Mouse (Mus musculus) liver (tissue): ENCODE results near the gene Fgfr4.
"Not testable (repeated sequence)": the region's sequence is repeated elsewhere in the genome, so short reads cannot be mapped to it uniquely, and the experiment has no call there.

Source experiments
- DNase-seq: peaks from one replicate; pipeline ENCODE4 v3.0.0-alpha.2; 2020; ENCODE audit warnings: mixed read lengths

The Fgfr4 gene

DNA sequence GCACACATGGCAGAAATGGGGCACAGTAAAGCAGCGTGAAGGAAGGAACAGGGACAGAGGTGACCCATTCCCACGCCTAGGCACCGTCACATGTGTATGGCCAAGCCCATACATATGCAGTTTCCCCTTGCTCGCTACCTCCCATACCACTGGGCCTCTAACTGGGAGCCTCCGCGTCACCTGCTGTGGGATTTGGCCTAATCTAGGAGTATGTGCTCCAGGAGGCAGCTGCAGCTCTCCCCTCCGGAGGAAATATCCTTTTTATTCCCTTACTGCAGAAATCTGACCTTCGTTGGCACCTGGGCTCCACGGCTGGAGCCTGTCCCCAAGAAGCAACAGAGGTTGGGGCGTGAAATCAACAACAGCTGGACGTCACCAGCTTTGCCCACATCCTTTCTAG, 21.9 kb downstream of the Fgfr4 start:
- no peak for DNase-seq

DNA sequence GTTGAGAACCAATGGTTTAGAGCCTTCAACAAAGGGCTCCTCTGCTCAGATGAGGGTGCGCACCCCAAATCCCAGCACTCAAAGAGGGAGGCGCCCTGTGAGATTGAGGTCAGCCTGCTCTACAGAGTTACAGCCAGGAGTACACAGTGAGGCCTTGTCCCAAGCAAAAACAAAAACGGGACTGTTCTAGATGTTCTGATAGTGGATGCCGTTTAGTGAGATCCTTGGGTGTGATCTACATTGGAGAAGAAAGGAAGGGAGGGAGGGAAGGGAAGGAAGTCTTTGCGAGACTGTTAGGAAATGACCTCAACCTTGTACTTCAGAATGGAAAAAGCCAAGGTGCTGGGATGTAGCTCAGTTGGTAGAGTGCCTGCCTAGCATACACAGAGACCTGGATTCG, 23.8 kb downstream of the Fgfr4 start:
- no peak for DNase-seq

DNA sequence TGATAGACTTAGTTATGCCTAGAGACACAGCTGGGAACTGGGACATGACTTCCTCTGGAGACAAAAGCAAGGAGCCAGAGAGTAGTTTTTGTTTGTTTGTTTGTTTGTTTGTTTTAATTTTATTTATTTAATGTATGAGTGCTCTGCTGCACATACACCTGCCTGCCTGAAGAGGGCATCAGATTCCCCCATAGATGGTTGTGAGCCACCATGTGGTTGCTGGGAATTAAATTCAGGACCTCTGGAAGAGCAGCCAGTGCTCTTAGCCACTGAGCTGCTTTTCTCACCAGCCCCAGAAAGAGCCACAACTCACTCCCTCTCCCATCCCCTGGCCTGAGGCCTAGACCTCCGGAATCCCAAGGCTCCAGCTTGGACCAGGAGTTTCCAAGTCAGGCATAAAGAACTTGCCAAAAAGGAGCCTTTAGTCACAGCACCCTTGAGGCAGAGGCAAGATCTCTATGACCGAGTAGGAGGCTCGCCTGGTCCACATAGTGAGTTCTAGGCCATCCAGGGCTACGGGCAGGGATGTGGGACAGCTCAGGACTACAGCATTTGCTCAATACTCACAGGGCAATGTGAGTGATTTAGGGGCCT, 25.6 kb downstream of the Fgfr4 start:
- DNase-seq: no peak

DNA sequence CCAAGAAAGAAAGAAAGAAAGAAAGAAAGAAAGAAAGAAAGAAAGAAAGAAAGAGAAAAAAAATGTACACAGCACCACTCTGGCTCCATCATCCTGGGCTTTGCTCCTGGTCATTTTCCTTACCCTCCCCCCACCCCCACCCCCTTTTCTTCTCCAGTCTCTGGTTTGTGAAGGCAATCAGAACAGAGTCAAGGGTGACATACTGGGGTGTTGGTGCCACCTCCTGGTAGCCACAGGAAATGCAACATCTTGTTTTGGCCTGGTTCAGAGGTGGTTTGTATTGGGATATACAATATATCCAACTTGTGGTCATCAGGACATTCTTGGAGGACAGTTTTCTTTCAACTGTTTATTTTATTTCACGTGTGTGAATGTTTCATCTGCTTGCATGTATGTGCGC, 26.1 kb downstream of the Fgfr4 start:
- DNase-seq: peak; percentile 65

DNA sequence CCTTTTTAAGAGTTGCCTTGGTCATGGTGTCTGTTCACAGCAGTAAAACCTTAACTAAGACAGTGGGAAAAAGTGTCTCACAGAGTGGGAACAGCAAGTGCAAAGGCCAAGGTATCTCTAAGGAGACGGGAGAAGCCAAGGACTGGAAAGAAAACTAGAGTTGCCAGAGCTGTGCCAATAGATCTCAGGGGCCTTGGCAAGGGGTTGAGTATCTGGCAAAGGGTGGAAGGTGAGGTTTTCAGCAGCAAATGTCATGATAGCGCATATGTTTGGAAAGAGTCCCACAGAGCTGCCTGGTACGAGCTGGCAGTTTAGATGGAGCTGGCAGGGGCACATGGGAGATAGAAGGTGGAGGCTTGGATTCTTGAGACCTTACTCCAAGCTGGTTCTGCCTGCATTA, 27.2 kb downstream of the Fgfr4 start:
- DNase-seq: no peak

DNA sequence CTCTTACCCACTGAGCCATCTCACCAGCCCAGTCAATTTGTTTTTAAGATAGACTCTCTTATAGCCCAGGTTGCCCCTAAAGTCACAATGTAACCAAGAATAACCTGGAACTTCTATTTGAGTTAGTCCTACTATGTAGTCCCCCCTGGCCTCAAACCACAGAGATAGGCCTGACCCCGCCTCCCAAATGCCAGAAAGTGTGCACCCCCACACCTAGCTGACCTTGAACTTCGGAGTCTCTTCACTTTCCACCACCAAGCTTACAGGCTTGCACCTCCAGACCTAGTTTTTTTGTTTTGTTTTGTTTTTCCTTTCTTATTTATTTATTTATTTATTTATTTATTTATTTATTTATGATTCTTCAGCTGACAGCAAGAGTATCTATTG, 29.3 kb downstream of the Fgfr4 start:
- peak; percentile 43 for DNase-seq

DNA sequence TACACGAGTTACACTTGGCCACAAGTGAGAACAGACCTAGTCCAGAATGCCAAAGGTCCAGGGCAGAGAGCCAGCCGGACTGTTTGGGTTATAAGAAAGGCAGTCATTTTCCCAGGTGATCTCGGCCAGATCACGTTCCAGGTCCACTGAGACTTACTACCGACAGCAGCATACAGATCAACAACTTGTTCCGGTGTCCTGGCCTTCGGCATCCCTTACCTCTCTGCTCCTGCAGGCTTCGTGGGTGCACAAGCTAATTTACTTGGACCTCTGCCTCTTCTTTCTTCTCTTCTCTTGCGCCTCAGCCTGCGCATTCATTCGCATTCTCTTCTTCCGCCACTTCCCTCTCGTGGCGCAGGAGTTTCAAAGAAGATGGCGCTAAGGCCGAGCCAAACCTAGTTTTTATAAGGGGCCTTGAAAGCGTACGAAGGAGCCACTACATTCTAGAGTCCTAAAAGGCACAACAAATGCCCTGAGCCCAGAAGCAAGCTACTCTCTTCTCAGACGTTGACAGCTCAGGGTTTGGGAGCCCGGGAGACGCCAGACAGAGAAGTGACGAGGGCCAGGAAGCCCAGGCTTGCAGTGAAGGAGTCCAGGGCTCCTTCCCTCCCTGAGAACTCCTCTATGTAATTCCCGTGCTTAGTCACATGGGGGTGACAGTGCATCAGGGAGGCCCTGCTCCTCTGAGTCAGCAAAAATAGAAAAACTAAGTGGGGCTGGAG, 29.9 kb downstream of the Fgfr4 start:
- DNase-seq: peak; percentile 76

DNA sequence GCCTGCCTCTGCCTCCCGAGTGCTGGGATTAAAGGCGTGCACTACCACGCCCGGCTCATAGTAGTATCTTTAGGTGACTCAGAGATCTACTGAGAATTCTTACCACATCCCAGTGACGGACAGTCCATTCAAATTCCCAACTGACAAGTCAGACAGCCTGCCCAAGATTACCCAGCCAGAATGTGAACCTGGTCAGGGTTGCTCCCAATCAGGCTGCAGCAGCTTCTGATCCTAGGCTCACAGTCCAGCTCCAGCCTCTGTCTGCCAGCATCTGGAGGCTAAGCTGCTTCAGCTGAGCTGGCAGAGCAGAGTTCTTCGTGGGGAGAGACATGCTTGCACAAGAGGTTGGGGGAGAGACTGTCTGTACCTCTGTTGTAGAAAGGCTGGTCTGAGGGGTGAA, 30.9 kb downstream of the Fgfr4 start:
- no peak for DNase-seq

DNA sequence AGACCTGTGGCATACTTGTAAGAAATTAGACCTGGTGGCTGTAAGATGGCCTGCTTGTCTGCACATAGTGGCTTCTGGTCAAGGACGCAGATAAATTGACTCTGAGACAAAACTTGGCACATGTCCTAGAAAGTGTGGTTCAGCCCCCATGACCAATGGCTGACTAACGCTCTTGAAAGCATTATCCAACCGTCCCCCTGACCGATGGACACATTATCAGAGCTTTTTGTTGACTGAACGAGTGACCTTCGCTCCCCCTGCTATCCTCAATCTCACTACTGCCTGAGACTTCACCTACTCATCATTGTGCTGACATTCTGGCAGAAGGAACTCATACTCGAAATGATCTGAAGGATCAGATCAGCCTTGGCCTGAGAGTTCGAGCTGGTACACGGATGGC, 34.6 kb downstream of the Fgfr4 start:
- DNase-seq: not testable (repeated sequence)

DNA sequence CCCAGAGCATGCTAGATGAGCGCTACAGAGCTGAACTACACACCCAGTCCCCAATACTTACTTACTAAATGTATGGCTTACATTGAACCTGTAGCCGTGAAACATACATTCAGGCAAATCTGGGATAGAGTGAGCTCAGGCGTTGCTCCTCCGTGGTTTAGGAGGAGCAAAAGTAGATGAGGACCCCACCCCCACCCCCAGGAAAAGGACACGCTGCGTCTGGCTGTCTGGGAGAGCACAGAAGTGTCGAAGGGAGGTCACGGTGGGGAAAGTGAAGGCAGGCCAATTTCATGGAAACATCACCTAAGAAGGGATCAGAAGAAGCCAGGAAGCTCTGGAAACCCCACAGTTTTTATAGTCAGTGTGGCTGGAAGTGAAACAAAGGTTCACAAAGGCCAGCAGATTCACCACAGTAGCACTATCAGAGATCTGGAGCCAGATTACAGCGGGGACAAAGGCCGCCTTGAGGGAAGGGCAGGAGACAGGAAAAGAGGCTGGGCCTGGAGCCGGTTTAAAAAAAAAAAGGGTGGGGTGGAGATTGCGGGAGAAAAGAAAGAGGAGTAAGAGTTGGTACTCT, 37.2 kb downstream of the Fgfr4 start:
- no peak for DNase-seq

DNA sequence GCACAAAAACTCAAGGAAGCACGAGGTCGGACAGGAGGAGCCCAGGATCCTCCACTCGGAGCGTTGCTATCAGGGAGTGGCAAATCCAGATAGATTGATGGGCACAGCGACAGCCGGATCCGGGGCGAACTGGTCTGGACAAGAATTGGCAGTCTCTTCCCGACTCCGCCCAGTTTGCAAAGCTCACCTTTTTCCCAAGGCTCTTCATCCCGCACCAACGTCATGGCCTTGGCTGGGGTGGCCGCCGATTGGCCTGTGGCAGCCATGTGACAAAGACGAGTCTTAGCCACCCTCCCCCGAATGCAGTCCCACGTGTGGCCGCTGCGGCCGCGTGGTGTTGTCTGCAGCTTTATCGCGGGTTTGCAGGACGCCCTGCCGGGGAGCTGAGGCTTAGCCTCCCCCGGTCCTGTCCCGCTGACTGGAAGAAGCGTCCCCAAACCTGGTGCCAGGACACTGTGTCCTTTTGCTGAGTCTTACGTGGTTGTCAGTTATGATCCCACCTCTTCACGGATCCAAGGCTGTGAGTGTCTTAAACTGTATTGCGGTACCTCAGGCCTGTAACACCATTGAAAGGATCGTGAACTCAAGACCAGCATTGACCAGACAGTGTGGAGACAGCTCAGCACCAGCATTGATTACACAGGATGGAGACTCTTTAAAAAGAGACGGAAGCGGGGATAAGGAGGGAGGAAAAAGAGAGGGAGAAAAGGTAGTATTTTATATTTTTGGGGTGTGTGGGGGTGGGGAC, 37.9 kb downstream of the Fgfr4 start:
- DNase-seq: peak; percentile 96

DNA sequence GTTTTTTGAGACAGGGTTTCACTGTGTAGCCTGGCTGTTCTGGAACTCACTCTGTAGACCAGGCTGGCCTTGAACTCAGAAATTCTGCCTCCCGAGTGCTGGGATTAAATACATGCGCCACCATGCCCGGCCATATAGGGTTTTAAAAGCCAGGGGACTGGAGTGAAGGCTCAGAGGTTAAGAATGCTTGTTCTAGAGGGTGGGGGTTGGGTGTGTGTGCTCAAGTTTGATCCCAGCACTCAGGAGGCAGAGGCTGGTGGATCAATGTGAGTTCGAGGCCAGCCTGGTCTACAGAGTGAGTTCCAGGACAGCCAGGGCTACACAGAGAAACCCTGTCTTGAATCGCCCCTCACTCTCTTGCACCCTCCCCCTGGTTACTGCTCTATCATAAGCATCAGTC, 39.1 kb downstream of the Fgfr4 start:
- no peak for DNase-seq

DNA sequence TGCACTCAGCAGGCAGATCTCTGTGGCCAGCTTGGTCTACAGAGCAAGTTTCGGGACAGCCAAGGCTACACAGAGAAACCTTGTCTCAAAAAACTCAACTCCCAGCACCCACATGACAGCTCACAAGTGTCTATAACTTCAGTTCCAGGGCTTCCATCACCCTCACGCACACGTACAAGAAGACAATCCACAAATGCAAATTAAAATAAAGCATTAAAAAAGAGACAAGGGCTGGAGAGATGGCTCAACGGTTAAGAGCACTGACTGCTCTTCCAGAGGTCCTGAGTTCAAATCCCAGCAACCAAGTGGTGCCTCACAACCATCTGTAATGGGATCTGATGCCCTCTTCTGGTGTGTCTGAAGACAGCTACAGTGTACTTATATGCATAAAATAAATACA, 50.3 kb downstream of the Fgfr4 start:
- DNase-seq: not testable (repeated sequence)

DNA sequence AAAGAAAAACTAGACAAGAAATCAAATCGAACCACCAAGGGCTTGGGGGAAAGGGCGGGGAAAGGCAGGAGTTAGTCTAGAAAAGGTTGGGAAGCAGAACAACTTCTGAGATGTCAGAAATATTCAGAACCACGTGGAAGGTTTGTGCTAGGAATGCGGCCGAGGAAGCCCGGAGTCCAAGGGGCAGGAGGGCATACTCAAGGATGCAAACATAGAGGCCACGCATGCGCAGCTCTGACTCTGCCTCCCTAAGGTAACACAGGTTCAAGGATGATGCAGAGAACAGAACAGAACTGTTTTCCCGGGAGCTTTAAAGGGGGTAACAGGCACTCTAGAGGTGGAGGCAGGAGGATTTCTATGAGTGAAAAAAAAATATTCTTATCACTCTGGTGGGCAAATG, 51.3 kb downstream of the Fgfr4 start:
- no peak for DNase-seq

DNA sequence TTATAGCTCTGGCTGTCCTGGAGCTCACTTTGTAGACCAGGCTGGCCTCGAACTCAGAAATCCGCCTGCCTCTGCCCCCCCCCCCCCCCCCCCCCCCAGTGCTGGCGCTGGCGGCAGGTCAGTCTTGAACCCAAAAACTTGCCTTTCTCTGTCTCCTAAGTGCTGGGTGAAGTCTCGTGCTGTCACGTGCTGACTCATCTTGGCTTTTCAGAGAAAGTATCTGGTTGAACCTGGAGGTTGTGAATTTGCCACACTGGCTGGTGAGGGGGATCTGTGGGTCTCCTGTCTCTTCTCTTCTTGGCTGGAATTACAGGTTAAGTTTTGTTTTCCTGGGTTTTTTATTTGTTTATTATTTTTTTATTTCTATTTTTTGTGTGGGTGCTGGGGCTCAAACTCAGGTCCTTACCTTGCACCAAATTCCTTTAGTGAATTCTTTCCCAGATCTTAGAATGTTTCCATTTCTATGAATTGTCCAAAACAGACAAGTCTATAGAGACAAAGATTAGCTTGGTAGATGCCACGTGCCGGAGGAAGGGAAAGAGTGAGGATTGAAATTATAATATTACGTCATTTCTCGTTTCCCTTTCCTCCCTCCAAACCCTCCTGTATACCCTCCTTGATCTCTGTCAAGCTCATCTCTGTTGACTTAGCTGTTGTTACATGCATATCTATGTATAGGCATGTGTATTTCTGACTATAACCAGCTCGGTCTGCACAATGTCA, 52.4 kb downstream of the Fgfr4 start:
- DNase-seq: no peak

DNA sequence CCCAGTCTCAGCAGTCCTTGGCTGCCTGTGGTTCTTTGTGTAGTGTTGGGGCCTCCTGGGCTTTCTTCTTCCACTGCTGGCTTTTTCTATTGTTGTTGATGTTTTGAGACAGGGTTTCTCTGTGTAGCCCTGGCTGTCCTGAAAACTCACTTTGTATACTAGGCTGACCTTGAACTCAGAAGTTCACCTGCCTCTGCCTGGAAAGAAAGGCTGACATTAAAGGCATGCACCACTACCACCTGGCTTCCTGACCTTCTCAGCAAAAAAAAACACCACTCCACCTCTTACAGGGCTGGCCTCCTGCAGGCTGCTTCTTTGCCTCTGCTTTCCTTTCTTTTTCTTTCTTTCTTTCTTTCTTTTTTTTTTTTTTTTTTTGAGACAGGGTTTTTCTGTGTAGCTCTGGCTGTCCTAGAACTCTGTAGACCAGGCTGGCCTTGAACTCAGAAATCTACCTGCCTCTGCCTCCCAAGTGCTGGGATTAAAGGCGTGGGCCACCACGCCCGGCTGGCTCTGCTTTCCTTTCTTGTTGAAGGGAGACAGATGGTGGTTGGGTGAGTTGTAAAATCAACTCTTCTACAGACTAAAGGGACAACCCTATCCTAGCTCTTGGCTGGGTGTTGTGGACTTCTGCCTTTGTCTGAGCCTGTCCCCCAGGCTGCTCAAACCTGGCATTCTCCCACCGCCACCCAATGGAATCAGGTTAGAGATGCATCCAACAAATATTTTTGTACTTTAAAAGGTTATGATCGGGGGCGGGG, 53.2 kb downstream of the Fgfr4 start:
- no peak for DNase-seq

DNA sequence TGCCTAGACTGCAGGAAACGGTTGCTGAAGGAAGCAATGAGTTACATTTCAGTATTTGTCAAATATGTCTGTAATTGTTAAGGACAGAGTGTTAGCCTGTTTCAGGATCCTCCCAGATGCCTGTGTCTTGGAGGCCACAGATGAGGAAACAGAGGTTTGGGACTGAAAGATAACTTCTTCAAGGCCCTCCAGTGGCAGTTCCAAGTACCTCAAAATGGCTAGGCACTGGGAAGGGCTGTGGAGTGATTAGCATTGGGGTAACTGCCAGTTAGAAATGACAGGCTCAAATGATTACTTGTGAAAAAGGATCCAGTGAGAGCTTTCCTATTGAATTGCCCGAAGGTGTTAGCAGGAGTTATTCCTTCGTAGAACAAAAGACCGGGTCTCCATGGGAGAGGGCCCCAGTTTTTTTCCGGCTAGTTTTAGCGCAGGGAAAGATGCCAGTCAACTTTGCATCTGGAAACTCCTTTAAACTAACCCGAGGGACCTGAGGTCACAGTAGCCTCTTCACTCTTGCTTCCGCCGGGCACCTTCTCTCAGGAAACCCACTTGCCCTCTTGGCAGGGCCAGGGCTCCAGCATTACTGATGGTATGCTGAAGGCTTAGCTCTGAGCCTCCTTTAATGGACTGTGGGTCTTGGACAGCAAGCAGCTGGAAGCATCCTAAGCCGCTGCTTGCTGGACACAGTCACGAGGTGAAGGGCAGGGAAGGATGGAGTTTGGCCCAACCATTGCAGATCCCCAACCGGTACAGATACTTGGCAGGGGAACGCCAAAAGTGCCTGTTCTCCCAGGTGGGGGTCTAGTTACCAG, 56.6 kb downstream of the Fgfr4 start:
- DNase-seq: peak; percentile 33

DNA sequence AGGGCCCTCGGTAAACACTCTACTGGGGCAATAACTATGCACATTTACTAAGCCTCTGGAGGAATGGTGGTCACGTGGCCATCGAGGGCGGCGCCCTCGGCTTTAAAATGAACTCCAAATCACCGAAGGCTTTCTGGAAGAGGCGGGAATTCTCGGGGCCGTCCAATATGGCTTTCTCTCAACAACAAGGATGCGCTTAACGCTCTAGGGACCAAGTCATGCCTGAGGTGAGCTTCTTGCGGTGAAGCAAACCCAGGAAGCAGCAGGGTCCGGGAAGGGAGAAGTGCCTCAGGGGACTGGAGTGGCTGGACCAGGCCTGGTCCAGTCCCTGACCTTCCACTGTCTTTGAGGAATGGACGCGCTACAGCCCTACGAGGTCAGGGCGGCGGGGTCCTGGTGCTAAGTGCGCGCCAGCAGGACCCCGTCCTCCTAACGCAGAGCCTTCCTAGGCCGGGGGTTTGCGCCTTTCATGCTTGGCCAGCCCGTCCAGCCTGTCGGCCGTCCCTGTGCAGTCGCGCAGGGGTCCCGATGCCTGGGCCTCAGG, 57.3 kb downstream of the Fgfr4 start, which contains the start of gene Nsd1:
Nsd1 (plus strand) TSS at position 134 of the 544 bp plus-strand sequence.
- DNase-seq: no peak

DNA sequence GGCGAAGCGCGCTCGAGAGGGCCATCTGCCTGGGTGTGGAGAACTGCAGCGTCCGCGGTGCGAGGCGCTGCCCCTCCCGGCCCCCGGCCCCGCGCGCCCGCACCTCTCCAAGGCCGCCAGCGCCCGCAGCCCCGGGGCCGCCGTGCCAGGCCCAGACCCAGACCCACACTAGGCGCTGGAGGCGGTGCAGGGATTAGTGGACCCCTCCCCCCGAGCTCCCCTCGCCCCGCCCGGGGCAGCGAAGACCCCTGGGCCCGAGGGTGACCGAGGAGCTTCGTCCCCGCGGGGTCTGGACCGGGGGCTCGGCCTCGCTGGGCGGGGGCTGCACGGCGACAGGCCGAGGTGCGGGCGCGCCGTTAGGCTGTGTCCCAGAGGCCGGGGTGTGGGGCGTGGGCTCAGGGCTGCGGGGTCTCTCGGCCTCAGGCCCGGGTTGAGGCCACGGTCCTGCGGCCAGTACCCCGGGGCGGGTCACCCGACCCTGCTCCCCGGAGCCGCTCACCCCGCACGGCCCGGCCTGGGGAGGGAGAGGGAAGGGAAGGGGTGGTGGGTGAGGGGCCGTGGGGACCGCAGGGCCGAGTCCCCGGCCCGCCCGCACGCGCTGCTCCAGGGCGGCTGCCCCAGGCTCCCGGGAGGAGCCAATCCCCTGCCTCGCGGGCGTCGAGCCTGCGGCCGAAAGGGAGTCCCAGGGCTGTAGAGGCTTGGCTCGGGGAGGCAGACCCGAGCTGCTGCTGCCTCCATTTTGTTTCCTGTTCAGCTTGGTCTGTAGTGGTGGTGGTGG, 57.9 kb downstream of the Fgfr4 start:
- DNase-seq: peak; percentile 66

DNA sequence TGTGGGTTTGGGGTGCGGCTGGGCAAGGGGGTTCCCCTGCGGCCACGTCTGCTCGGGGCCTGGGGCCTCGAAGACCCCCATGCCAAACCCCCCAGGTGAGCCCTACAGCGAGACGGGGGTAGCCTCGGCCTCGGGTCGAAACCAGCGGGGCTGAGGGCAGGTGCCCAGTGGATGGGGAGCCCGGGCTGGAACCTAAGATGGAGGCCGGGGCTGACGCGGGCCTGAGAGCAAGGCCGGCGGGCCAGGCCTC, 58.5 kb downstream of the Fgfr4 start:
- DNase-seq: no peak
